Mouse (Mus musculus): ENCODE results near the gene Nav2. TPM values are rescaled to one million over a fixed set of nuclear protein-coding genes. Genes with fewer than 3 reads are reported as not detected.

Nav2 gene
- total RNA-seq, 2 experiments from 2014 or later: 71.1 to 81.0 TPM

- no peak for DNase-seq (ENCODE audit: low spot score in 2 of 2)
Measured at GRCm38 (mm10) chr7:49499598-49499997, 591.1 kb downstream of the Nav2 start.

DNA sequence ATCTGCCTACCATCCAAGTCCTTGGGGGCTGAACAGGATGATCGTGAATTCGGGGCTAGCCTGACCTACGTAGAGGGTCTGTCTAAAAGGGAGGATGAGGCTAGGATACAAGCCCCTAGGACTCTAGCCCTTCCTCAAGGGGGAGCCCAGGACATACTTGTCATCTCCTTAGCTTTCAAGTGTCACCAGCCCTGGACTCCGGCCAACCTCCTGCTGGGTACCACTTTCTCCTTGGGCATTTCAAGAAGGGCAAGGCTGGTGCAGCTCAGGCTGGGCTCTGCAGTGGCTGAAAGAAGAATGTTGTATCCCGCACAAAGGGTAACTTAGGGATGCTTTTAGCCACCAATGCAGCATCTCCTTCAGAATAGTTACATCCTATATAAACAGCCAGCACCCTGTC is 592.4 kb downstream of the Nav2 start:
- DNase-seq (ENCODE audit: low spot score in 2 of 2): no peak

- DNase-seq (ENCODE audit: low spot score in 2 of 2): no peak
Measured at GRCm38 (mm10) chr7:49503419-49503818, 594.9 kb downstream of the Nav2 start.

GRCm38 (mm10) chr7:49503881-49504280 is 595.4 kb downstream of the Nav2 start:
- DNase-seq (ENCODE audit: low spot score in 2 of 2): no peak

DNA sequence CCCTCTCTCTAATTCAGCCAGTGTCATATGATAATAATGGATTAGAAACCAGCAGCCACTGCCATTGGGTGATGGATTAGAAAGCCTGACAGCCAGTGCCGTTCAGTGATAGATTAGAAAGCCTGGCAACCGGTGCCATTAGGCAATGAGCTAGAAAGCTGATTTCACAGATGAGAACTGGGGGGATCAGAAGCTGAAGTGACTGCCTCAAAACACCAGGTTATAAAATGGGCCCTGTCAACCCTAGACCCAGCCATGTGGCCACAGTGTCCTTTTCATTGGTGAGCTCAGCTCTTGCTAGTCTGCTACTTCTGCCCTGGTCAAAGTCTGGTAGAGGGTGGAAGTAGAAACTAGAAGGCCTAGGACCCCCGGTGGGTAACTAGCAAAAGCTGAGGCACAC is 595.8 kb downstream of the Nav2 start:
- DNase-seq (ENCODE audit: low spot score in 2 of 2): no peak

DNA sequence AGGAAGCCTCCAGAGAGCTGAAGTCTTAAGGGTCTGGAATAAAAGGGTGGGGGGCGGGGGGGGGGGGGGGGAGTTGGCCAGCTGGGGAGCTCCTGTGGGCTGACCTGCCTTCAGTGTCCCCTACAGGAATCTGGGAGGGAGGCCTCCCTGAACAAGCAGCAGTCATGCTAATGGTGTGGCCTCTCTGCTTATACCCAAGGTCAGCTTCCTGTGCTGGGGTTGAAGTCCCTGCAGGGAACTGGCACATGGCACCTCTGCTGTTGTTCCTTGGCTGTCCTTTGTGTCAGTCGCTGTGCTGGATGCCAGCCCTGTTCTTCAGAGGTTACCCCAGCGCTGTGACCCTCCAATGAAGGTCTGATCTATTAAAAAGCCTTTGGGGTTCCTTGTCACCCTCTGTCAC is 596.5 kb downstream of the Nav2 start:
- no peak for DNase-seq (ENCODE audit: low spot score in 2 of 2)

GRCm38 (mm10) chr7:49506085-49506820 is 597.7 kb downstream of the Nav2 start:
- DNase-seq (ENCODE audit: low spot score in 2 of 2): no peak

GRCm38 (mm10) chr7:49507943-49508506 is 599.5 kb downstream of the Nav2 start:
- no peak for DNase-seq (ENCODE audit: low spot score in 2 of 2)

DNA sequence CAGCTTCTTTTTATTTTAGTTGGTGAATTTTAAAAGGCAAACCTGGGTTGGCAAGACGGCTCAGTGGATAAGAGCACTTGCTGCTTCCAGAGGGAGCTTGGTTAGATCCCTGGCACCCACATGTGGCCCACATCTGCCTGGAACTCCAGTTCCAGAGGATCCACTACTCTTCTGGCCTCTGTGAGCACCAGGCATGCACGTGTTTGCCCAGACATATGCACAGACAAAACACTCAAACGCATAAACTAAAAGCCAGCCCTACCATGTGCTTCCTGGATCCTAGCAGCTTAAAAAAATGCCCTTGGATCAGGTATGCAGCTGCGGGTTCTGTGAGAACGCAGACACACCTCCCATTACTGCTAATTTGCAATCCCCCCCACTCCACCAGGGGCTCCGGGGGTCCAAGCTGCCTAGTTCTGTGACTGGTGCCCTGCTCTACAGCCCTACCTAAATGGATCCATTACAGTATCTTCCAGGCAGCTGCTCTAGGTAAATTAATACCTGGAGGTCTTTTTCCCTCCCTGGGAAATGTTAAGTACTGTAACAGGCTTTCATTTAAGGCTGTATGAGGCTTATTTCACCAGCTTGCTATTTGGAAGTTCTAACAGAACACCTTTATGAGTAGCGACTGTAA is 603.4 kb downstream of the Nav2 start:
- no peak for DNase-seq (ENCODE audit: low spot score in 2 of 2)

DNA sequence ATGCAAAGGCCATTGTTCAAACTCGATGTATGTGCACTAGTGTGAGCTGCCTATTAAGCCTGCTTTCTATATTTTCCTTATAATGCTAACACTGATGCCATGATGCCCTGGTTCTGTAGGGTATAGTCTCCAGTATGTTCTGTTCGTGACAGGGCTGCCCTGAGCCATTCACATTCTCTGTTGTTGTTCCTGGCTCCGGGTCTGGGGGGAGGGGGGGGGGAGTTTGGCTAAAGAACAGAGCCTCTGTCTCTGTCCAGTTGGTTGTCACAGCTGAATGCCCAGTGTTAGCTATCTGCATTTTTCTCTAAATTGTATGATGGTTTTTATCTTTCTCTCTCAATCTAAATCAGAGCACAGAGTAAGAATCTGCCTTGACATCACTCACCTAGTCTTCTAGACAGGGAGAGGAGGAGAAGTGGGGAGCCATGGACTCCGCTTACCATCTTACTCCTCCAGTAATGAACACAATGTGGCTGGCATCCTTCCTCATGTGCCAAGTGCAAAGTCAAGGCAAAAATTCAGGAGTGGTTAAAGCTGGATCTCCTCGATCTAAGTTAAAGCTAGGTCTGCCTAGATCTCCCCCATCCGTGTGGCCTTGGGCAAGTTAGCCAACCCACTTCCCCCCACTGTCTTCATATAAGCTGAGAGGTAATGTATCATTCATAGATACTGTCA is 605.4 kb downstream of the Nav2 start:
- no peak for DNase-seq (ENCODE audit: low spot score in 2 of 2)

DNA sequence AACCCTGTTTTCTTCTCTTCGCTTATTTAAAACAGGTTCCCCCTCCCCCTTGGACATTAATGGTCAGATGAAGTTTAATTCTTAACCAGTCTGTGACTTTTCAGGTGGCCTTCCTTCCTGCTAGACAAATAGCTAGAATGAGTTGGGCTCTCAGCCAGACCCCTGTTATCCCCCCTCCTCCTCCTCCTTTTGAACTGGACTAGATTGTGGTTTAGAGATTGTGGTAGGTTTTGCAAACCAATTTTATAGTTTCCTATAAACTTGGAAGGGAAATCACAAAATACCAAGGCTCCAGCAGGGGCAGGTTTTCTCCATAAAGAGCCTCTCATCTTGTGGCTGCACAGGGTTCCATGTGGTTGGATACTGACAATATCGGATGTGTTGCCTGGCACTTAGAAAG is 606.5 kb downstream of the Nav2 start:
- DNase-seq (ENCODE audit: low spot score in 2 of 2): no peak

- no peak for DNase-seq (ENCODE audit: low spot score in 2 of 2)
Measured at GRCm38 (mm10) chr7:49520504-49520903, 612.0 kb downstream of the Nav2 start.

- DNase-seq (ENCODE audit: low spot score in 2 of 2): no peak
Measured at GRCm38 (mm10) chr7:49521349-49521748, 612.8 kb downstream of the Nav2 start.

DNA sequence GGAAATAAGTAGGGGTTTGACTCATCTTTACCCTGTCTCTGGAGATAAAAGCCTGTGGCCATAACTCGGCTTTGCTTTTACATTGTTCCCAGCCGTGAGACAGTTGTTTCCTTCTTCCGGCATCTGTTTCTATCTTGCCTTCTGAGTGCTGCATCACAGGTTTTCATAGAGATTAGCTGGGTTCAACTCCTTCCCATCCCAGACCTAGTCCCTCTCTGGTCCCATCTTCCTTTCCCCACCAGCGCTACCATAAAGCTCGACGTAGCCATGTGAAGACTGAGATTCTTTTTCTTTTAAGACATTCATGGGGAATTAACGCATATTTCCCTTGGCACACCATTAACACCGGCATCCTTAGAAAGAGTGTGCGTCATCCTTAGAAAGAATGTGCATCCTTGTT is 613.5 kb downstream of the Nav2 start:
- DNase-seq (ENCODE audit: low spot score in 2 of 2): no peak

- DNase-seq (ENCODE audit: low spot score in 2 of 2): no peak
Measured at GRCm38 (mm10) chr7:49522411-49523114, 614.0 kb downstream of the Nav2 start.

DNA sequence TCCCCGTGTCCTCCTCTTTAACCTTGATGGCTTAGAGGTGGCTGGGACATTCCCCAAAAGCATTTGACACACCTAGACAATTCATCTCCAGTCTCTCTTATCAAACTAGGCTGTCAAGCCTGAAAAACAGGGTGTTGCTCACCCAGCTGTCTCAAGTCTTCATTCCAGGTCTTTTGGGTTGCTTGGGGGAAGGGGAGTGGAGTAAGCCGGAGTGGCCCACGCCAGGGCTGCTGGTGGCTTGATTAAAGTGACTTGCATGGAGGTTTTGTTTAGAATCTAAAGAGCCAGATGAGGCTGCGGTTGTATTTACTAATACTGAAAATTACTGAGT is 614.6 kb downstream of the Nav2 start:
- DNase-seq (ENCODE audit: low spot score in 2 of 2): no peak

- no peak for DNase-seq (ENCODE audit: low spot score in 2 of 2)
Measured at GRCm38 (mm10) chr7:49523729-49524128, 615.2 kb downstream of the Nav2 start.

- DNase-seq (ENCODE audit: low spot score in 2 of 2): no peak
Measured at GRCm38 (mm10) chr7:49525348-49526100, 617.0 kb downstream of the Nav2 start.

DNA sequence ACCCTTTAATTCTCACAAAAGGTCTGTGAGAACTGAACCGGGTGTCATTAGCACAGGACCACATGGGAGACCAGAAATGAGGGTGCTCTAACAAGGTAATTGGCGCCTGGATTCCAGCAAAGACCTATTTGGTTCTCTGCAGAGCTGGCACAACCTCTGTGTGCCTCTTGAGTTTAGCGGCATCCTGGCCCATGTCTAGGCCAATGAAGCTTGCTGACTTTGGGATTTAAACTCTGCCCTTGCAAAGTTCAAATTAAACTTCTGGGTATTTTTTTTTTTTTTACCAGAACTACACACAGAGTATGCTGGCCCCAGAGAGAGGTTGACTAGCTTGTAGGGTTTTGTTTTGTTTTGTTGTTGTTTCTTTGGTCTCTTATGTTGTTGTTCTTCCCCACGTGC is 617.6 kb downstream of the Nav2 start:
- DNase-seq (ENCODE audit: low spot score in 2 of 2): no peak

DNA sequence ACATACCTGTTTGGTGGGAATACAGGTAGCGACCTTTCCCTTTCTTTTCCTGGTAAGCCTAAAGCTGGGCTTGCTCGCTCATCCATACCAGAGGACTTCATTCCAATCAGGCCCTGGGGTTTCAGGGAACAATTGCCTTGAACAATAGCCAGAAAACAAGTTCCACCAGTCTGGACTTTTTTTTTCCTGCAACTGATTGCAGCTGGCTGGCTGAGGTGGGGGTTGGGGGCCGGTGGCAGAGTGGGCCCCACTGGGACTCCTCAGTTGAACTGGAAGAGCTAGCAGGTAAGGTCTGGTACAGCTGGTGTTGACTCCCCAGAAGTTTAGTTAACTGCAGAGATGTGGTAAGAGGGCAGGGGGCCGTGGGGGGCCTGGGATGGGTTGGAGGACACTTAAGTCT is 619.0 kb downstream of the Nav2 start:
- DNase-seq (ENCODE audit: low spot score in 2 of 2): no peak

DNA sequence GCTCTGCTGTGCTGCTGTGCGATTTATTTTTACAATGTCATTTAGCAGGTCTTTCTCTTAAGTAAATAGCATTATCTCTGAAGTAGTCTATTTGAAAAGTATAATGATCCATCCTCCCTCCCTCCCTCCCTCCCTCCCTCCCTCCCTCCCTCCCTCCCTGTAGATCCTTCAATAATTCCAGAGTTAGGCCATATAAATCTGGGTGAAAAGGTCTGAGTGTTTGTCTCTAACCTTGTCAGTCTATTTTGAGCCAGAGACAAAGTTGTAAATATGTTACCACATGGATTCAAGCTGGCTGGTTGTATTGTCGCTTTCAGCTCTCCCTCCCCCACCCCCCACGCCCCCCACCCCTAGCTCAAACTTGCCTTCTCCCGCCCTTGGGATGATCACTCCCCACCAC is 619.4 kb downstream of the Nav2 start:
- no peak for DNase-seq (ENCODE audit: low spot score in 2 of 2)

Data from left cerebral cortex, adult 18-20 months (tissue).